Mouse (Mus musculus): Measurements from ENCODE around the gene Npas3. TPM values are rescaled to one million over a fixed set of nuclear protein-coding genes. Genes with fewer than 3 reads are reported as not detected.

The Npas3 gene
- polyA plus RNA-seq, 1 experiment from 2014 or later = 0.49 TPM

DNA sequence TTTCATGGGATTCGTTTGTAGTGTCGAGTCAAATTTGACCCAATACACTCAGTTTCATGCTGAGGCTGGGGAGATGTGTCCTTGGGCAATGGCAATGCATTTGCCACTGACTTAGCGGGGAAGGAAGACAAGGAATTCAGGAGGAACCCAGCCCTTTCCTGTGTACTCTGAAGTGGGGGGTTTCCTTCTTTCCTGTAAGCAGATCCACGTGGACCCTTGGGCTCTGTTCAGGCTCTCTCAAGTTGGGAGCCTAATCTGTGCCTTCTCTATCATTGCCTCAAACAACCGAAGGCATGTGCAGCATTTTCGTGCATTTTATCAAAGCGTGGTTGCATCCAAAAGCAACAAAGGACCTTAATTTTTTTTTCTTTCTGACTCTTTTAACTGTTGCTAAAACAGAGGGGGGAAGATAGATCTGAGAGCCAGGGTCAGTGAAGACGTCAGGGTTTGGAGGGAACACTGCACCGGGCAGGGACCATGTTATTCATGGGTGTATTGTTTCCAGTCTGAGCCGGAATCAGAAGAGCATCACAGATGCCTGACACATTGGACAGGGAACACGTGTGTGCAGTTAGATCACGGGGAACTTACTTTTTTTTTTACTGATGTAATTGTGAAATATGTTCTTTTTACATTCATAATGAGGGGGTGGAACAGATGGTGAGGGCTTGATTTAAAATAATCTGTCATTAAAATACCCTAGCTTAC lies 577.6 kb downstream of the Npas3 start:
- H3K4me3 ChIP-seq (ENCODE audit: low read length) = no peak overlapping the region
- WGBS = 45% methylated on average over 12 of the region's 12 CpGs
- ATAC-seq (replicated peaks; ENCODE audit: extremely low read depth, insufficient read depth, low FRiP score) = peak; percentile 63; the same call in 1 of the 2 replicates

GRCm38 (mm10) chr12:53826812-53827211 lies 578.3 kb downstream of the Npas3 start:
- Histone ChIP-seq H3K4me3 (ENCODE audit: low read length) (no peak overlapping the region), H3K9me3 (replicated peaks; ENCODE audit: control insufficient read depth, low read length) (no peaks in the 10 kb centered on the region), H3K9ac (ENCODE audit: low read length) (no peak overlapping the region), H3K27ac (ENCODE audit: low read length) (no peak overlapping the region), H3K27me3 (ENCODE audit: control insufficient read depth, insufficient read depth, low read length) (no peaks in the 10 kb centered on the region), H3K36me3 (ENCODE audit: control insufficient read depth, insufficient read depth) (no peaks in the 10 kb centered on the region), H3K4me2 (ENCODE audit: low read depth, low read length) (no peak overlapping the region), H3K4me1 (ENCODE audit: control insufficient read depth, insufficient read depth, low read length) (no peaks in the 10 kb centered on the region)
- no peak for ATAC-seq (replicated peaks; ENCODE audit: extremely low read depth, insufficient read depth, low FRiP score)
- 76% methylated on average over 3 of the region's 3 CpGs for WGBS

More for the DNA sequence above, 577.6 kb downstream of the Npas3 start:
- Histone ChIP-seq H3K4me1 (ENCODE audit: control insufficient read depth, insufficient read depth, low read length) (no peaks in the 10 kb centered on the region), H3K36me3 (ENCODE audit: control insufficient read depth, insufficient read depth) (no peaks in the 10 kb centered on the region), H3K27me3 (ENCODE audit: control insufficient read depth, insufficient read depth, low read length) (no peaks in the 10 kb centered on the region), H3K9ac (ENCODE audit: low read length) (no peak overlapping the region), H3K27ac (ENCODE audit: low read length) (0 out of 2 replicates have a peak overlapping the region, but pooled peaks have one; percentile 12), H3K9me3 (replicated peaks; ENCODE audit: control insufficient read depth, low read length) (no peaks in the 10 kb centered on the region), H3K4me2 (ENCODE audit: low read depth, low read length) (no peak overlapping the region)

- H3K27me3 ChIP-seq (ENCODE audit: control insufficient read depth, insufficient read depth, low read length) = no peaks in the 10 kb centered on the region
- no peak for ATAC-seq (replicated peaks; ENCODE audit: extremely low read depth, insufficient read depth, low FRiP score)
- no peaks in the 10 kb centered on the region for H3K36me3 ChIP-seq (ENCODE audit: control insufficient read depth, insufficient read depth)
- no peaks in the 10 kb centered on the region for H3K4me1 ChIP-seq (ENCODE audit: control insufficient read depth, insufficient read depth, low read length)
- 45% methylated on average over 6 of the region's 6 CpGs for WGBS
- no peak overlapping the region for H3K4me2 ChIP-seq (ENCODE audit: low read depth, low read length)
- no peak overlapping the region for H3K4me3 ChIP-seq (ENCODE audit: low read length)
- H3K27ac ChIP-seq (ENCODE audit: low read length) = no peak overlapping the region
- no peaks in the 10 kb centered on the region for H3K9me3 ChIP-seq (replicated peaks; ENCODE audit: control insufficient read depth, low read length)
- H3K9ac ChIP-seq (ENCODE audit: low read length) = no peak overlapping the region
Measured at GRCm38 (mm10) chr12:53832590-53832989, 584.1 kb downstream of the Npas3 start.

- Histone ChIP-seq H3K27ac (ENCODE audit: low read length) (no peak overlapping the region), H3K9me3 (replicated peaks; ENCODE audit: control insufficient read depth, low read length) (no peaks in the 10 kb centered on the region), H3K4me2 (ENCODE audit: low read depth, low read length) (no peak overlapping the region), H3K4me1 (ENCODE audit: control insufficient read depth, insufficient read depth, low read length) (no peaks in the 10 kb centered on the region), H3K4me3 (ENCODE audit: low read length) (no peak overlapping the region), H3K27me3 (ENCODE audit: control insufficient read depth, insufficient read depth, low read length) (no peaks in the 10 kb centered on the region), H3K9ac (ENCODE audit: low read length) (no peak overlapping the region), H3K36me3 (ENCODE audit: control insufficient read depth, insufficient read depth) (no peaks in the 10 kb centered on the region)
- WGBS = 81% methylated on average over 2 of the region's 2 CpGs
- no peak for ATAC-seq (replicated peaks; ENCODE audit: extremely low read depth, insufficient read depth, low FRiP score)
Measured at GRCm38 (mm10) chr12:53833348-53833747, 584.9 kb downstream of the Npas3 start.

GRCm38 (mm10) chr12:53836031-53836790 lies 587.7 kb downstream of the Npas3 start:
- H3K27ac ChIP-seq (ENCODE audit: low read length) = no peak overlapping the region
- H3K9me3 ChIP-seq (replicated peaks; ENCODE audit: control insufficient read depth, low read length) = no peaks in the 10 kb centered on the region
- no peaks in the 10 kb centered on the region for H3K27me3 ChIP-seq (ENCODE audit: control insufficient read depth, insufficient read depth, low read length)
- H3K9ac ChIP-seq (ENCODE audit: low read length) = no peak overlapping the region
- ATAC-seq (replicated peaks; ENCODE audit: extremely low read depth, insufficient read depth, low FRiP score) = no peak
- WGBS = 71% methylated on average over 27 of the region's 27 CpGs
- H3K4me2 ChIP-seq (ENCODE audit: low read depth, low read length) = no peak overlapping the region
- no peaks in the 10 kb centered on the region for H3K36me3 ChIP-seq (ENCODE audit: control insufficient read depth, insufficient read depth)
- H3K4me3 ChIP-seq (ENCODE audit: low read length) = no peak overlapping the region
- no peaks in the 10 kb centered on the region for H3K4me1 ChIP-seq (ENCODE audit: control insufficient read depth, insufficient read depth, low read length)

DNA sequence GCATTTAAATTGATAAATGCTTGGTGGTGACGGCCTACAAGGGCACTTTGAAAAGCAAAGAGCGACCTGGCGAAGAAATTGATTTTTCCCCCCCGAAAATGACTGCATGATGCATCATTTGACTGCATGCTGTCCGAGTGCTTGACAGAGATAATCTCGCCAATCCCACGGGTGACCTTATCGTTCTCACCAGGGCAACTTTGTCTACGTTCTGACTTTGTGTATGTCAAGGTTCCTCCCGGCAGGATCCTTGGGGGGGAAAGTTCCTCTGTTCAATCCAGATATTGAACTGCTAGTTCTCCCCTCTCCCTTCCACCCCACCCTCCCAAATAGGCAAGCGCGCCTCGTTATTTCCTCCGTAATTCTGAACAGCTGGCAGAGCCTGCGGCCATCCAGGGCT lies 588.9 kb downstream of the Npas3 start:
- no peaks in the 10 kb centered on the region for H3K9me3 ChIP-seq (replicated peaks; ENCODE audit: control insufficient read depth, low read length)
- no peak for ATAC-seq (replicated peaks; ENCODE audit: extremely low read depth, insufficient read depth, low FRiP score)
- WGBS = 80% methylated on average over 15 of the region's 15 CpGs

DNA sequence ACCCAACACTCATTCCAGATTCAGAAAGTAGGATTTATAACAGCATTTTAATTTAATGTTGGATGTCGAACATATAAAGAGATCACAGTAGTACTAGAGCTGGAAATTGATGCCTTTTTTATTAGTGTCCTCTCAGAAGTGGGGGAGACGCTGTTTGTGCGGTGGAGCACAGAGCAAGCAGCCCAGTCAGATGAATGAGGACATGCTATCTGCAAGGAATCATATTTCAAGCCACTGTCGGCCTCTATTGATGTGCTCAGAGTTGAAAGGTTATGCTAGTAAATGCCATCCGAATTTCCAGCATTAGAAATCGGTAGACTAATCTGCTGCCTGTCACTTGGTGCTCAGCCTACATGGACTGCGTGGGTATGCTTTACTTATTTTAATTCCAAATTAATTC lies 590.1 kb downstream of the Npas3 start:
- H3K4me2 ChIP-seq (ENCODE audit: low read depth, low read length) = no peak overlapping the region
- no peak overlapping the region for H3K4me3 ChIP-seq (ENCODE audit: low read length)
- no peak overlapping the region for H3K27ac ChIP-seq (ENCODE audit: low read length)
- no peak overlapping the region for H3K9ac ChIP-seq (ENCODE audit: low read length)
- no peak for ATAC-seq (replicated peaks; ENCODE audit: extremely low read depth, insufficient read depth, low FRiP score)
- H3K4me1 ChIP-seq (ENCODE audit: control insufficient read depth, insufficient read depth, low read length) = 0 out of 2 replicates have a peak, but pooled peaks cover 8% of the 10 kb centered on the region
- H3K27me3 ChIP-seq (ENCODE audit: control insufficient read depth, insufficient read depth, low read length) = no peaks in the 10 kb centered on the region
- WGBS = 41% methylated on average over 7 of the region's 7 CpGs
- no peaks in the 10 kb centered on the region for H3K36me3 ChIP-seq (ENCODE audit: control insufficient read depth, insufficient read depth)
- H3K9me3 ChIP-seq (replicated peaks; ENCODE audit: control insufficient read depth, low read length) = no peaks in the 10 kb centered on the region

More for the DNA sequence above, 588.9 kb downstream of the Npas3 start:
- Histone ChIP-seq H3K4me2 (ENCODE audit: low read depth, low read length) (no peak overlapping the region), H3K4me3 (ENCODE audit: low read length) (no peak overlapping the region), H3K36me3 (ENCODE audit: control insufficient read depth, insufficient read depth) (no peaks in the 10 kb centered on the region), H3K4me1 (ENCODE audit: control insufficient read depth, insufficient read depth, low read length) (0 out of 2 replicates have a peak, but pooled peaks cover 6% of the 10 kb centered on the region), H3K9ac (ENCODE audit: low read length) (no peak overlapping the region), H3K27ac (ENCODE audit: low read length) (no peak overlapping the region), H3K27me3 (ENCODE audit: control insufficient read depth, insufficient read depth, low read length) (no peaks in the 10 kb centered on the region)

DNA sequence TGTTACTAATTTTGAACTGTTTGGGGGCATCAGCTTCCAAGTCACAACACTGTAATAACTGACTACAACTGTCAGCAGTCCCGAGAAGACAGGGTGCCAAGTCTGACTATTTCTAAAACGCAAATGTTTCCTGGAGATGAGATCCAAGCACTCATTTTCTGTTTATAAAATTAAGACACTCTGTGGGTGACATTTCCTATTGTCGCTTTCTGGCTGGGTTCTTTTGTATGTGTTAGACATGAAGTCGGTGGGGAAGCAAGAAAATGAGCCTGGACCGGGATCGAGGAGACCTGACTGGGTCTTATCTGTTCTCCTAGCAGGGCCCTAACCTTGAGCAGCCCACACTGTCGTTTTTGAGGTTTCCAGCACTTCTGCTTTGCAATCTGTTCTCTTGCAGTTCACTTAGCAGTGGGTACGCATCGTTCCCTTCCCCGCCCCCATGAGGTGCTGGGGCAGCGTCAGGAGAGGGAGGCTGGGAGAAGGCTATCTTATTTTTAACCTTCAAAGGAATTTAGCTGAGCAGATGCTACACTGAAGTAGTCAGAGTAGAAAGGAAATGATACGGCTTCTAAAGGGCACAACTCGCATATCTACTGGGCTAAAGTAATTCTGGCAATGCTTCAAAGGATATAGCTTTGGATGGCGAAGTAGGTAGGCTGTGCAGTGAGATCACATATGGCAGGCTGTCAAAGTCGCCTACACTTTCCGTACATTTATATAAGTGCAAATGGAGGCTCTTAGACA lies 593.6 kb downstream of the Npas3 start:
- Histone ChIP-seq H3K4me2 (ENCODE audit: low read depth, low read length) (peak overlapping the region; percentile 45), H3K36me3 (ENCODE audit: control insufficient read depth, insufficient read depth) (no peaks in the 10 kb centered on the region), H3K9ac (ENCODE audit: low read length) (no peak overlapping the region), H3K4me3 (ENCODE audit: low read length) (0 out of 2 replicates have a peak overlapping the region, but pooled peaks have one; percentile 5), H3K27me3 (ENCODE audit: control insufficient read depth, insufficient read depth, low read length) (no peaks in the 10 kb centered on the region), H3K27ac (ENCODE audit: low read length) (no peak overlapping the region), H3K4me1 (ENCODE audit: control insufficient read depth, insufficient read depth, low read length) (0 out of 2 replicates have a peak, but pooled peaks cover 8% of the 10 kb centered on the region), H3K9me3 (replicated peaks; ENCODE audit: control insufficient read depth, low read length) (no peaks in the 10 kb centered on the region)
- 27% methylated on average over 16 of the region's 16 CpGs for WGBS
- no peak for ATAC-seq (replicated peaks; ENCODE audit: extremely low read depth, insufficient read depth, low FRiP score)
